Mouse (Mus musculus) WW6 (cell line): ENCODE data around the gene Gnb3.
A peak's percentile ranks its signal among the peaks of the same experiment; 100 is the strongest.
"Not testable (repeated sequence)": the region's sequence is repeated elsewhere in the genome, so short reads cannot be mapped to it uniquely, and the experiment has no call there.

Experiments used
- DNase-seq: peaks from one replicate; pipeline ENCODE4 v3.0.0-alpha.2; 2013; ENCODE audit warnings: low read depth, low spot score

The Gnb3 gene

DNA sequence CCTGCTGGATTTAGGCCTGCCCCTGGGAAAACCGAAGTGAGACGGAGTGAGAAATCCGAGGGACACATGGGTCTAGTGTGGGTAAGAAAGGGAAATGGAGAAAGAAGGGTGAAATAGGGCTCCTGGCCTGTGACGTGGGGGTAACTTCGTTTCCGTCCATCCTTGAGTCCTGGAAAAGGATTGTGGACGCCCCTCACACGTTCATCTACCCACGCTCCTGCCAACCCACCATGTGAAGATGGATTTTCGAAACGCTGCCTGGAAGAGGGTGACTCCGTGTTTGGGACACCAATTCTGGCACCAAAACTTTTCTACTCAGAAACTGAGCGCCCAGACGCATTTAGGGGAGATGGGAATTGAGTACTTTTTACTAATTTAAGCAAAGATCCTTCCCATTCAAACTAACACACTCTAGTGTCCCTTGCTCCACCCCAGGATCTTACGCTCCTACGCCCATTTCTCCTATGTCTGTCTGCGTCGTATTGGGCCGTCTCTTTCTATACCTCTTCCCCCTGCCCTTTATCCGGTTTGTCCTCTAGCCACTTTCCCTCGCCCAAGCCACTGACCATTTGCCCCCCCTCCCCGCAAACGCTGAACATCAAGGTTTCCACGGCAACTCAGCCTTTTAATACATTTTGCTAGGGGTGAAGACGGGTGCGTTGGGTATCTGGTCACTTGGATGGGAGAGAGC, 17.9 kb upstream of the Gnb3 start:
- no peak for DNase-seq

- peak; percentile 89 for DNase-seq
Measured at GRCm38 (mm10) chr6:124856916-124857839, 17.1 kb upstream of the Gnb3 start, which contains the start of gene P3h3. Gene P3h3 (minus strand): TSS chr6:124857752.

- DNase-seq = no peak
Measured at GRCm38 (mm10) chr6:124856321-124856720, 16.2 kb upstream of the Gnb3 start.

GRCm38 (mm10) chr6:124854647-124855046, 14.6 kb upstream of the Gnb3 start:
- no peak for DNase-seq

- peak; percentile 67 for DNase-seq
Measured at GRCm38 (mm10) chr6:124850535-124850934, 10.5 kb upstream of the Gnb3 start.

GRCm38 (mm10) chr6:124847305-124847704, 7.2 kb upstream of the Gnb3 start:
- peak; percentile 93 for DNase-seq

DNA sequence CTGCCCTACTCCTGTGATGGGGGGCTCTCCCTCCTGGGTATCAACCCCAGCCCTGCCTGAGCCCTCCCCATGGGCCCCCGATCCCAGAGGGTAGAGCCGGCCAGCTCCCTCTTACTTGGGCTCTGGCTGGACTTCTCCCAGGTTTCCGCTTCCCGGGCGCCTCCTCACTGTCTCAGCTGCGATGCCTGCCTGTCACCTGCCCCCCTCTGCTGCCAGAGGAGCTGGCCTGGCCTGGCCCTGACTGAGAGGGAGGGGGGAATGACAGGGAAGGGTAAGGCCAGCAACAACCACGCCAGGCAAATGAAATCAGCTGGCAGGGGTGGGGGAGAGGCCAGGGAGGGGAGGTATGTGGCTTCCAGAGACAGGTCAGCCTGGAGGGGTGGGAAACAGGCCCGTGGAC, 270 bp downstream of the Gnb3 start:
- DNase-seq = no peak

GRCm38 (mm10) chr6:124836411-124836810, 3.7 kb downstream of the Gnb3 start:
- DNase-seq = no peak

GRCm38 (mm10) chr6:124835531-124835930, 4.5 kb downstream of the Gnb3 start:
- no peak for DNase-seq

DNA sequence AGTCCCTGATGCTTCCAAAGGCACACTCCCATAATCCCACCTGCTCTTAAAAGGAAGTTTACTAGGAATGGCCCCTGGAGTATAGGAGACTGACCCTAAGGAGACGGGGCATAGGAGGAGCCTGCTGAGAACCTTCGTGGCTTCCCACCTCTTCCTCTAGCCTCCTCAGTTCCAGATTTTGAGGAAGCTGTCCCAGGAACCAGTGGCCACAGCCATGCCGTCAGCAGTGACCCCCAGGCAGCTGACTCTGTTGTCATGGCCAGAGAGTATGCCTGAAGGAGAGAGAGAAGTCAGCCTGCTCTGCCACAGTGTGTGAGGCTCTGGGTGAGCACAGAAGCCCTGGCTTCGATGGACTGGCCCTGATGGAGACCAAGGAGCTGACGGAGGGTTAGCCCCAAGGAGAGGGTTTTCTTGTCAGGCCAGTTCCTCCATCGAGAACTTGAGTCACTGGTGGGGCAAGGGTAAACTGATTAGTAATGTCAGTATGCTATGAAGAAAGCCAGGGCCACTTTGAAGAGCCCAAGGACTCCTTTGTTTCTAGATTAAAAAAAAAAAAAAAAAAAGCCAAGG, 5.5 kb downstream of the Gnb3 start:
- no peak for DNase-seq

- DNase-seq = no peak
Measured at GRCm38 (mm10) chr6:124831649-124832048, 8.4 kb downstream of the Gnb3 start.

DNA sequence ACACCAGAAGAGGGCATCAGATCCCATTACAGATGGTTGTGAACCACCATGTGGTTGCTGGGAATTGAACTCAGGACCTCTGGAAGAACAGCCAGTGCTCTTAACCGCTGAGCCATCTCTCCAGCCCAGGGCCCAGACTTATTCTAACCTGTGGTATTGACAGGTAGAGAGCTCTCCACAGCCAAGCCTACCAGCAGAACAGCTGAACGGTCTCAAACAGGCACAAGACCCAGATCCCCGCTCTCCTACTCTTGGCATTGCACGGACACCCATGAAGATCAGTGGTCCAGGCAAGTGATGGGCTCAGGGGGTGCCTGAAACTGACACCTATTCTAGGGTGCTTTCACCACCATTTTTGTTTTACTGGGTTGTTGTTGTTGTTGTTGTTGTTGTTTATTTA, 8.9 kb downstream of the Gnb3 start:
- not testable (repeated sequence) for DNase-seq

DNA sequence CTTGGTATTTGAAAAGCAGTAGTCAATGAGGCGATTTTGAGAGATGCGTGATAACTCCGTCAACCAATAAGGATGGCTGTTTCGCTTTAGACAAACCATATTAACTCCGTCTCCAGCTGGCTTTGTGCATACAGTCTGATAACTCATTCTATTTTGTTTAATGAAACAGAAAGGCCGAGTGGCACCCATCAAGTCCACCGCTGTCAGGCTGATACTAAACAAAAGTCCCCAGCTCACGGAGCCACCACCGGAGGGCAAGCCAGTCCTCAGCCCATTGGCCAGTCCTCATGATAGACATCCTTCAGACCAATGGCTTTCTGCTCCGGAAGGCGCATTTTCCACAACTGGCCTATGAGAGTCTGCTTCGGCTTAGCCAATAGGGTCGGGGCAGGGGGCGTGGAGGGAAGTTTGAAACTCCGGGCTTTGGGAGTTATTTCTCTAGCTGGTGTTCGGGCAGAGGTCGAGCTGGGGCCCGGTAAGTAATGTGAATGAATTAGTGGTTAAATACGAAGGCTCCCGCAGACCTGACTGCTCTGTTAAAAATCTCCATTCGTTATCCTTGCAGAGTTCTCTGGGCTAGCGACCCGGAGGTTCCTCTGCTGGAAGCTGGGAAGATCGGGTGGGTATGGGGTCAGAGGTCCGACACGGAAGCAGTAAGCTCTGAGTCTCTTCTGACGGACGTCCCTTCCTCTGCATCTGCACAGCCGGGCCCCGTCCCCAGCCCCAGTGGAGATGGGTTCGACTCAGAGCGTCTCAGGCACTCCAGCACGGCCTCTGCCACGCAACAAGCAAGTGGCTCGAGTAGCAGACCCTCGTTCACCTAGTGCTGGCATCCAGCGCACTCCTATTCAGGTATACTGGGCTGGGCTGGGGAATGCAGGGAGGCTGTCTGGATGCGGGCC, 10.0 kb downstream of the Gnb3 start:
- DNase-seq = peak; percentile 97

- DNase-seq = peak; percentile 100
Measured at GRCm38 (mm10) chr6:124828868-124829798, 10.9 kb downstream of the Gnb3 start, which contains the start of the genes Usp5 and Cdca3. Gene Usp5 (minus strand): TSS chr6:124829484. Gene Cdca3 (plus strand): TSS chr6:124829547.

- DNase-seq = no peak
Measured at GRCm38 (mm10) chr6:124828101-124828592, 11.9 kb downstream of the Gnb3 start.

- no peak for DNase-seq
Measured at GRCm38 (mm10) chr6:124822049-124822448, 18.0 kb downstream of the Gnb3 start.

- DNase-seq = no peak
Measured at GRCm38 (mm10) chr6:124820891-124821290, 19.2 kb downstream of the Gnb3 start.

DNA sequence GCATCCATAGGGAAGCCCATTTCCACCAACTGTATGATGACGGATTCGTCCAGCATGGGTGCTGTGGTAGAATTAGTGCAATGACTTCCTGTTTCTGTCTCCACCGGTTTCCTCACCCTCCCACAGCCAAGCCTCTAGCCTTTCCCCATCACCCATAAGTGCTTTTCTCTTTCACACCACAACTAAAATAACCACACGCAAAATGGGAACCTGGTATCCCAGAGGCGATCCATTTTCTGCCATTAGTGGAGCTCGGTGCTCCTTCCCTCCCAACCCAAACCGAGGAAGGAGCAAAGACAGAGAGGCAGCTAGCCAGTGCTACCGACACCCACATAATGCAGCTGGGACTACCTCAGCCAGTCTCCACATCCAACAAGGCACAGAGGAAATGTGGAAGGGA, 22.1 kb downstream of the Gnb3 start:
- no peak for DNase-seq

GRCm38 (mm10) chr6:124817563-124817962, 22.5 kb downstream of the Gnb3 start:
- no peak for DNase-seq

DNA sequence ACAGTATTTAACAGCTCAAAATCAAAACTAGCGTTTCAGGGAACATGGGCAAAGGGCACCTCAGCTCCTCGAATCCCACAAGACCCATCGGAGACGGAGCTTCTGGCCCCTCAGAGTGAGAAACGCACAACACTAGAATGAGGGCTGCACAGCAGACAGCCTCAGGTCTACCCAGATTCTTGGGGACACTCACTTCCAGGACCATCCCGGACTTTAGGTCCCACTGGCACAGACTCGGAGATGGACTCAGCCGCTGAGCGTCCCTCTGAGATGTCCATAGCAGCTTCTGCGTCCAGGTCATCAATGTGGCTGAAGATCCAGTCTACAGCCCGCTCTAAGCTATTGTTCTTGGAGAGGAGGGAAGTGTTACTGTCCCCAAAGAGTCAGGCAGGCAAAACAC, 22.9 kb downstream of the Gnb3 start:
- DNase-seq = no peak
